Mouse (Mus musculus) cortical plate, adult 2 months (tissue): Measurements from ENCODE around the gene Cdc45. TPM values are rescaled to one million over a fixed set of nuclear protein-coding genes. Genes with fewer than 3 reads are reported as not detected.

Source experiments
- H3K27ac ChIP-seq: fragments of 200-500 bp; 2 replicates; pipeline ENCODE4 v1.5.1; 2012; ENCODE audit warnings: low read length, control low read depth, inconsistent platforms; ENCODE audit not compliant: insufficient read depth
- H3K4me1 ChIP-seq: fragments of 200-500 bp; 2 replicates; pipeline ENCODE4 v1.6.1; 2011; ENCODE audit warnings: low read length; ENCODE audit not compliant: control insufficient read depth, insufficient read depth
- H3K4me3 ChIP-seq: fragments of 200-500 bp; 2 replicates; pipeline ENCODE4 v1.5.1; 2011; ENCODE audit warnings: mild to moderate bottlenecking, low read length, control low read depth; ENCODE audit not compliant: insufficient read depth
- CTCF ChIP-seq: fragments of 200-500 bp; IDR thresholded peaks from 2 replicates; pipeline ENCODE4 v1.5.1; 2011; ENCODE audit warnings: mild to moderate bottlenecking, control low read depth, low read length; ENCODE audit not compliant: insufficient read depth; ENCODE audit errors: extremely low read depth
- POLR2A ChIP-seq: fragments of 200-500 bp; IDR thresholded peaks from 2 replicates; pipeline ENCODE4 v1.6.1; 2011; ENCODE audit warnings: mild to moderate bottlenecking, low read length, control low read depth; ENCODE audit not compliant: insufficient read depth; ENCODE audit errors: extremely low read depth
- polyA plus RNA-seq: library from polyadenylated mRNA; depleted of rRNA; stranded (reverse); fragments of >200 nt; gene quantifications from 2 replicates; pipeline ENCODE4 v1.2.3, GENCODE M21; 2012

Gene Cdc45
- polyA plus RNA-seq, 1 experiment = 2.5 TPM

DNA sequence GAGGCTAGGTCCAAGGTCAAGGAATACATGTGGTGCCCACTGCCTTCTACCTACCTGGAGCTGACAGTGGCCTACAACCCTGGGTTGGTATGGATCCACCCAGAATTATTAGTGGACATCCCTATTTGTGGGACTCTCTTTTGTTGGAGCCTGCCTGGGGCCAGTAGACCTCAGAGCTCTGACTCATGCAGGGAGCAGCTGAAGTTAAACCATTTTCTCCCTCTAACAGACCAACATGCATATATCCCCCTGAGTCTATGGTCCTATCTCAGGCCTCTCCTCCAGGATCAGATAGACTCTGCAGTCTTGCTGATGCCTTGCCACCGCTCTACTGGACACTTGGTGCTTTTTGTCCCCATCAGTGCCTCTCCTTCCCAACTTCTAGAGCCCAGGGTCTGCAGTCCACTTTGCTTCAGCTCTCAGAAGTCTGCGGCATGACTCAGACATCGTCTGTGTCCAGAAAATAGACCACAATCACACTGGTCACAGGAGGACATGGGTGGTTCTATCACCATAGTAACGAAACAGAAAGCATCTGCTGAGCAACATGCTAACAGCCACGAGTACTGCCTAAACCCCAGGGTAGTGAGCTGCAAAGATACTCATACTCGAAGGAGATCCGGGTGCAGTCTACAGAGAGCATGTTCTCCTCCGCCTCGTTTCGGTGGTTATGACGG is 16.4 kb downstream of the Cdc45 start:
- Histone ChIP-seq H3K4me1 (peaks cover 3% of the 10 kb centered on the region), H3K4me3 (no peak overlapping the region), H3K27ac (no peak overlapping the region)
- TF ChIP-seq CTCF (no peak), POLR2A (no peak)

DNA sequence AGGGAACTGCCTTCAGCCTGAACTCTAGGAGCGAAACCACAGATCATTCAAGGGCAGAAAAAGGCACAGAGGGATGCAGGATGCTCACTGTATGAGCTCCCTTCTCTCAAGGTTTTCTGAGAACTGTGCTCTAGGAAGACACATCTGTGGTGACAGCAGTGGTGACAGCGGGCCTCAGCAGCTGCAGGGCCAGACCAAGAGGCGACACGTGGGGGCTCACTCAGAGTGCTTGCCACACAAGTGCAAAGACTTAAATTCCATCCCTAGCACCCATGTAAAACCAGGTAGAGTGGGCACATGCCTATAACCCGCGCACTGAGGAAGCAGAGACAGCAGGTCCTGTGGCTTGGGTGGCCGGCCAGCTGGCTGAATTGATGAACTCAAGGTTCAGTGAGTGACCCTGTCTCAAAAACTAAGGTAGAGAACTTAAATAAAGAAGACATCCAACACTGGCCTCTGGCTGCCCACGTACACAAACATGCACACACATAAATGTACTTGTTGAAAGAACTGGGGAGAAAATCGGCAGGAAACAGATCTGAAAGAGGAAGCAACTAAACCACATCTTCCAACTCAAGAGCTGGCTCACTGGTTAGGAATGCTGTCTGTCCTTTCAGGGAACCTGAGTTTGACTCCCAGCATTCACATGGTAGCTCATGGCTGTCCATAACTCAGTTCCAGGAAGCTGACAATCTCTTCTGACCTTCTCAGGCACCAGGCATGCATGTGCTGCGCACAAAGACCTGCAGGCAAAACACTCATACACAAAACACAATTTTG is 23.0 kb downstream of the Cdc45 start:
- TF ChIP-seq POLR2A (no peak), CTCF (no peak)
- Histone ChIP-seq H3K4me3 (no peak overlapping the region), H3K27ac (no peak overlapping the region), H3K4me1 (no peaks in the 10 kb centered on the region)

DNA sequence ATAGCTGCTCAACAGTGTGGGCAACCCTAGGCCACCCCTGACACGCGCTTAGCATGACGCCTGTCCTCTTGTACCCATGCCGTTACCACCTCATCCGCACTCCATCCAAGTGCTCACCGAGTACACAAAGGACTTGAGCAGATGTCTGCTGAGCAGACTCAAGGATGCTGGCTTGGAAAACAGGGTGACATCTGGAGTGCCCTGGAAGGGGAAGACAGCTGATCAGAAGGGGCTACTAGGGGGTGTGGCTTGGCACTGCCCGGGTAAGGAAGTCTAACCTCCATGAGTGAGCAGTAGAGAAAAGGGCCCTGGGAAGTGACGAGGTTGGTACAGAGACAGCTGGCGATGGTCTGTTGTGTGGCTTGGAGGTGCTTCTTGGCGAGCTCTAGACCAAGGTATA is 25.1 kb downstream of the Cdc45 start:
- Histone ChIP-seq H3K4me1 (no peaks in the 10 kb centered on the region), H3K27ac (no peak overlapping the region), H3K4me3 (no peak overlapping the region)
- TF ChIP-seq CTCF (no peak), POLR2A (no peak)

DNA sequence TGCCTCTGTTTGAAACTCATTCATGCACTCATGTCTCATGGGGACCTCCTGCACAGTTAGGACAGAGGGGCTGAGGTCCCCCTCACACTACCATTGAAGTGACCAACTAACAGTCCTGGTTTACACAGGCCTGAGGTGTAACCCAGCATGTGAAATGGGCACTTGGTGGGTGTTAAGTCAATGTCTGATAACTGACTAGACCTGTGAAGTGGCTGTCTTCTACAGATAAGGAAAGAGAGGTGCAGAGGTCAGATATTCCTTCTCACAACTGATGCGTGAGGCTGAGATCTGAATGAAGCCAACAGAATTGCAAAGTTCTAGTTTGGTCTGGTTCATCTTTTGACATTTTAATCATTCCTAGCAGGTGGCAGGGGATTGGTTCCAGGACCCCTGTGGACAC is 26.3 kb downstream of the Cdc45 start:
- Histone ChIP-seq H3K4me1 (no peaks in the 10 kb centered on the region), H3K27ac (no peak overlapping the region), H3K4me3 (no peak overlapping the region)
- TF ChIP-seq CTCF (no peak), POLR2A (no peak)

DNA sequence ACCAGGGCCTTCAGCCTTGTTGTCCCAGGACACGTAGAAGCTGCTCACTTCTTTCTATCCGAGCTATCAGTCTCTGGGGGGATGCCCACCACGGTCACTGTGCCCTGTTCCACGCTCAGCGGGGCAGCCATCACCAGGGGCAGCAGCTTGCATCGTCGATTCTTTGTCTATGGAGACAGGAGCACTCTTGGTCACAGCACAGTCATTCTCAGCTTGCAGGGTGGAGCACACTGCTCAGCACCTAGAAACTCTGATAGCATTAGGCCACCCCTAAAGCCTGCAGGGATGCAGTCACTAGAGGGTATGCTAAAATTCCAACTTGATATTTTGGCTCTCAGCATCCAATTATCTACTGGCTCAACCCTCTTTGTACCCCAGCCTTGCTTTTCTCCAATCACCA is 26.8 kb downstream of the Cdc45 start:
- H3K27ac ChIP-seq = no peak overlapping the region
- TF ChIP-seq POLR2A = no peak
- TF ChIP-seq CTCF = no peak

DNA sequence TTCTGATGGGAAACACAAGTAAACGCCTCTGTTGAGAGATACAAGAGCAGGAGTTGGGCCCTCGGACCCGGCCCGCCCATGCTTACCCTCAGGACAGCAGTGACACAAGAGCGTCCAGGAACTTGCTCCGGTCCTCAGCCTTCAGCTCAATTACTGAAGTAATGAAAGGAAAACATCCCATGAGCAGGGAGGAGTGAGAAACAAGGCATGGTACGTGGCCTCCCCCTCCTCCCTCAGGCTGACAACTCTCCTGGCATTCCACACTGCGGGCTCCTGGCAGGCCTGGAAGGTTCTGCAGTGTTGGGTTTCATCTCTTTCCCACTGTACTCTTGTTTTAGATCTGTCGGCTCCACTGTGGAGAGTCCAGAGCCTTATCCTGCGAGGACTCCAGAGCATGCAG is 30.0 kb downstream of the Cdc45 start:
- no peak overlapping the region for H3K4me3 ChIP-seq
- no peak overlapping the region for H3K27ac ChIP-seq
- no peaks in the 10 kb centered on the region for H3K4me1 ChIP-seq
- no peak for TF ChIP-seq CTCF
- TF ChIP-seq POLR2A = no peak

More for the DNA sequence above, 26.8 kb downstream of the Cdc45 start:
- no peak overlapping the region for H3K4me3 ChIP-seq
- no peaks in the 10 kb centered on the region for H3K4me1 ChIP-seq

DNA sequence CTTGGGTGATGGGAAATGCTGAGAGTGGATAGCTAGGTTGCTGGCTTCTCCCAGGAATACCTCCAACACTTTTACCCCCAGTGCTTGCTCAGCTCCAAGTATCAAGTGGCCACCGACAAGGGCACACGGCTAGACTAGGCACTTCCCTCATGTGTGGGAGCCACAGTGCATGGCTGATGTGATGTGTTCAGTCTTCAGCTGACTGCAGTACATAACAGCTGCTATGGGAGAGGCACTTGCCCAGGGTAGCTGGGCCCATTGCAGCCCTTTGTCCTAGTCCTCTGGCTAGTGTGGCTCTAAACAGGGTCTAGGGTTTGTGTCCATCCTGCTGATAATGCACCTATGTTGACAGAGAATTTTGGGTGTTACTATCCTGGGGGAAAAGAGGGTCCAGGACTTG is 33.3 kb downstream of the Cdc45 start:
- Histone ChIP-seq H3K27ac (no peak overlapping the region), H3K4me1 (no peaks in the 10 kb centered on the region), H3K4me3 (peak overlapping the region; percentile 27)
- TF ChIP-seq POLR2A = no peak
- TF ChIP-seq CTCF = no peak

DNA sequence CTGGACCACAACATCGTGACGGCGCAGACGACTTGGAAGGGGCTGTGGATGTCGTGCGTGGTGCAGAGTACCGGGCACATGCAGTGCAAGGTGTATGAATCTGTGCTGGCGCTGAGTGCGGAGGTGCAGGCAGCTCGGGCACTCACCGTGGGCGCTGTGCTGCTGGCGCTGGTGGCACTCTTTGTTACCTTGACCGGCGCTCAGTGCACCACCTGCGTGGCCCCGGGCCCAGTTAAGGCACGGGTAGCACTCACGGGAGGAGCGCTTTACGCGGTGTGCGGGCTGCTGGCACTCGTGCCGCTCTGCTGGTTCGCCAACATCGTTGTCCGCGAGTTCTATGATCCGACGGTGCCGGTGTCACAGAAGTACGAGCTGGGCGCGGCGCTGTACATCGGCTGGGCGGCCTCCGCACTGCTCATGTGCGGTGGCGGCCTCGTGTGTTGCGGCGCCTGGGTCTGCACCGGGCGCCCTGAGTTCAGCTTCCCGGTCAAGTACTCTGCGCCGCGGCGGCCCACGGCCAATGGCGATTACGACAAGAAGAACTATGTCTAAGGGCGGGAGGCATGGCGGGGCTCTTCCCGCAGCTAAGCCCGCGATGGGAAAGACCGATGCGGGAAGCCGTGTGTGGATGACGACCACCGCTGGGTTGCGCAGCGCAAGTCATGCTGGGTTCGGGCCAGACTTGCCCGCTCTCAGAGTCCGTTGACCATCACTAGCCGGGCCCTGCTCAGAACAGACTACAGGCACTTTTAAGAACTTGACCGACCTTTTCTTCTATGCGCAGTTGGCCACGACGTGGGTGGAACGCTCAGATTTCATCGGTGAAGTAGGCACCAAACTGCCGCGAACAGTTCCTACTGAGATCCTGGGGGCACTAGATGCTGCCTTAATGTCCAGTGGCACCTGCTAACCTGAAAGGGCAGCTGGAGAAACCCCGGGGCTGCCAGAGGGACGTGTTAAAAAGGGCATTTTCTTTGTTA is 34.4 kb downstream of the Cdc45 start:
- no peak for TF ChIP-seq CTCF
- Histone ChIP-seq H3K27ac (peak overlapping the region; percentile 25; the same call in 1 of the 2 replicates), H3K4me3 (peak overlapping the region; percentile 40), H3K4me1 (no peaks in the 10 kb centered on the region)

DNA sequence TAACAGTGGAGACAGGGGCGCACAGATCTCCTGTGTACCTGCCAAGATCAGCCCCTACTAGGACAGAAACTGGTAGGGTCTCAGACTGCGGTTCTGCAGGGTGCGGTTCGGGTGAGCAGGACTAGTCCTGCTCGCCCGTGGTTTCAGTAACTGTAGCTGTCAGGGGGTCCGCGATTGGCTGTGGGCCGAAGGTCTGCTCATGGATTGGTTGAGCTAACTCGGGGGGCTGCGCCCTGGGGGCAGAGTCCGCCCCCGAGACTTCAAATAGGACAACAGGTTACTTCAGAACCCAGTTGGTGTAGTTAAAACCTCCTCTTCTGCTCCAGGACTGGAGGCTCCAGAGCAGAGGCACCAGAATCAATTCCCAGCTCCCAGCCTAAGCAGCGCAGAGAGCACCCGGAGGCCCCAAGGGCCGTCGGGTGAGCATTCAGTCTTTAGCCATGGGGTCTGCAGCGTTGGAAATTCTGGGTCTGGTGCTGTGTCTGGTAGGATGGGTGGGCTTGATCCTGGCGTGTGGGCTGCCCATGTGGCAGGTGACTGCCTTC is 35.2 kb downstream of the Cdc45 start, which contains the start of gene Cldn5:
Gene Cldn5, plus strand, starts transcription at position 292 of the 545 bp plus-strand sequence.
- no peaks in the 10 kb centered on the region for H3K4me1 ChIP-seq
- H3K27ac ChIP-seq = peak within 1 kb of the TSS; percentile 45
- TF ChIP-seq POLR2A (no peak), CTCF (no peak)
- H3K4me3 ChIP-seq = peak within 1 kb of the TSS; percentile 40
